Mouse (Mus musculus): ENCODE measurements around the gene Flot1.

Flot1 gene

GRCm38 (mm10) chr17:35812307-35812706 is 10.7 kb upstream of the Flot1 start:
- no peak for DNase-seq

GRCm38 (mm10) chr17:35812736-35813135 is 10.3 kb upstream of the Flot1 start:
- no peak for DNase-seq

- no peak for DNase-seq
These were observed 9.8 kb upstream of the Flot1 start for GRCm38 (mm10) chr17:35813245-35813647.

GRCm38 (mm10) chr17:35813653-35814052 is 9.4 kb upstream of the Flot1 start:
- no peak for DNase-seq

- DNase-seq: no peak
These were observed 8.4 kb upstream of the Flot1 start for GRCm38 (mm10) chr17:35814678-35815077.

GRCm38 (mm10) chr17:35815836-35816235 is 7.2 kb upstream of the Flot1 start:
- DNase-seq: no peak

DNA sequence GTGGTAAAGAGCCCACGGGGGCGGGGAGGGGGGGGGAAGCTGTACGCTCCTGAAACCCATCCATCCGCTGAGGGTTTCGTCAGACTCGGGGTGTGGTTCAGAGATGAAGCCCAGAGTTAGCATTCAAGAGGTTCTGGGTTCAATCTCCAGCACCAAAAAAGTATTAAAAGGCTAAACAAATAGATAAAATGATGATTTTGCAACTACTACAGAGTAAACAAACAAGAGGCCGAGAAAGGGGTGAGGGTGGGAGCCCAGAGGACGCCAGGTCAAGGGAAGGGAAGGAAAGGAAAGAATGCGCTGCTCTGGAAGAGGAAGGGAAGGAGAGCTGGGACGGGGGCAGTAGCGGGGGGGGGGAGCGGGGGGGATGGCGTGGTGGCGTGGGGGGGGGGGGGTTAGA is 6.3 kb upstream of the Flot1 start:
- no peak for DNase-seq

DNA sequence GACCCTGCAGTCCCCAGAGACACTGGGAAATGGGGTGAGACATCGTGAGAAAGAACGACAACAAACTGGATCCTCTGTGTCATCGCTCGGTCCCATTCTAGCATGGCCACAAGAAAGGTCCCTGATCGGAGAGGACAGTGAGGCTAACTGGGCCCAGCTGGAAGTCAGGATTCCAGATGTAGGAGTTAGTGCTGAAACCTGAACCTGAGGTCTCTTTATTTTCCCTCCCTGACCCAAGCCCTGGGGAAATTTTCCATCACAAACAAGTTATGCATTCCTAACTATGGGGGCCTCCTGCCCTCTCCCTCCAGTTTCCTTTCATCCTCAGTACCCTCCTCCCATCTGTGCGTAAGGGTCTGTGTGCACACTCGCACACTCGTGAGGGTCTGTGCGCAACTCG is 5.8 kb upstream of the Flot1 start:
- peak; percentile 47 for DNase-seq

DNA sequence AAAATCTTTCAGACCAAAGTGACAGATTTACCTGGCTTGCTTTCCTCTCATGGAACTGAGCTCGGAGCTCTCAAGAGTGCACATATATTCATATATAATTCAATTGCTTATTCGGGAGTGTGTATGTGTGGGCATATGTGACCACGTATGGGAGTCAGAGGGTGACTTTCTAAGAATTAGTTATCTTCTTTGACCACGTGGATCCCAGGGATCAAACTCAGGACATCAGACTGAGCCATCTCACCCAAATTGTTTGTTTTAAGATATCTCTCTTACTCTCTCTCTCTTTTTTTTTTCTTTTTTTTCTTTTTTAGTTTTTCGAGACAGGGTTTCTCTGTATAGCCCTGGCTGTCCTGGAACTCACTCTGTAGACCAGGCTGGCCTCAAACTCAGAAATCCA is 2.9 kb upstream of the Flot1 start:
- no peak for DNase-seq

DNA sequence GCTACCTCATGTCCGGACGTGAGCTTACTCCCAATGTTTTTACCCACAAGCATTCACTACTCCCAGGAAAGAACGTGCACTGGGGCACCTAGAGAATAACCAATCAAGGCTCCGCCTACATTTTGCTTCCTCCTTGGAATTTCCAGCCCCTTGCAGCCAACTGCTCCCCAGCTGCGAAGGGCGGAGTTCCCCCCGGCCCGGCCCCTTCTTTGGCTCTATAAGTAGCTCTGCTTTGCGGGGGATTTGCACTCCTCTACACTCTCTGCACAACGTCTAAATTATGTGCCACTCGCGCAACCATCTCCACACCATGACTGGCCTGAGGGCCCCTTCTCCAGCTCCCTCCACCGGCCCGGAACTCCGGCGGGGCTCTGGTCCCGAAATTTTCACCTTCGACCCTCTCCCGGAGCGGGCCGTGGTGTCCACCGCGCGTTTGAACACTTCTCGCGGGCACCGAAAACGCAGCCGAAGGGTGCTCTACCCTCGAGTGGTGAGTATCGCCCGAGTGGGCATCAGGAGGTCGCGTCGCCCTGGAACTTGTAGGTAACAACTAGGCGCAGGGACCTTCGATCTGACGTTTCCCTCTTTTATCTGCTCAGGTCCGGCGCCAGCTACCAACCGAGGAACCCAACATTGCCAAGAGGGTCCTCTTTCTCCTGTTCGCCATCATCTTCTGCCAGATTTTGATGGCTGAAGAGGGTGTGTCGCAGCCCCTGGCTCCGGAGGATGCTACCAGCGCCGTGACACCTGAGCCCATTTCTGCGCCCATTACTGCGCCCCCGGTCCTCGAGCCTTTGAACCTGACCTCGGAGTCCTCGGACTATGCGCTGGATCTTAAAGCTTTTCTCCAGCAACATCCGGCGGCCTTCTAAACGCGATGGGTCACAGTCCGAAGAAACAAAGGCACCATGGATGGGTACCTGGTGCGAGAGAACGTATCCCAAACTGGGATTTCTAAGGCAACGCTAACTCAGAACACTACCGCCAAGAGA is 1.3 kb upstream of the Flot1 start, which contains the start of gene Ier3:
Gene Ier3 (plus strand): TSS at position 246 of the 992 bp plus-strand sequence.
- peak; percentile 85 for DNase-seq

- DNase-seq: no peak
These were observed 466 bp upstream of the Flot1 start for GRCm38 (mm10) chr17:35822564-35822963.

GRCm38 (mm10) chr17:35824402-35824801 is 1.4 kb downstream of the Flot1 start:
- peak; percentile 39 for DNase-seq

GRCm38 (mm10) chr17:35825109-35825850 is 2.2 kb downstream of the Flot1 start:
- DNase-seq: no peak

DNA sequence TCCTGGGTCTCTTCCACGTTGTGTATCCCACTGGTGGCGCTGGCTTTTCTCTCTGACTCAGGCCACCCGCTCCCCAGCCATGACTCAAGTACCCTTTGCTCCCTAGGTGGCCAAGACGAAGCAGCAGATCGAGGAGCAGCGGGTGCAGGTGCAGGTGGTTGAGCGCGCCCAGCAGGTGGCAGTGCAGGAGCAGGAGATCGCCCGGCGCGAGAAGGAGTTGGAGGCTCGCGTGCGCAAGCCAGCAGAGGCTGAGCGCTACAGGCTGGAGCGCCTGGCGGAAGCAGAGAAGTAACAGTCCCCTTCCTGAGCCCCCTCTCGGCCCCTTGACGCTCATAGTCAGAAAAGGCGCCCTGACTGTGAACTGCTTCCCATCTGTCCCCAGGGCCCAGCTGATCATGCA is 6.7 kb downstream of the Flot1 start:
- DNase-seq: peak; percentile 90

DNA sequence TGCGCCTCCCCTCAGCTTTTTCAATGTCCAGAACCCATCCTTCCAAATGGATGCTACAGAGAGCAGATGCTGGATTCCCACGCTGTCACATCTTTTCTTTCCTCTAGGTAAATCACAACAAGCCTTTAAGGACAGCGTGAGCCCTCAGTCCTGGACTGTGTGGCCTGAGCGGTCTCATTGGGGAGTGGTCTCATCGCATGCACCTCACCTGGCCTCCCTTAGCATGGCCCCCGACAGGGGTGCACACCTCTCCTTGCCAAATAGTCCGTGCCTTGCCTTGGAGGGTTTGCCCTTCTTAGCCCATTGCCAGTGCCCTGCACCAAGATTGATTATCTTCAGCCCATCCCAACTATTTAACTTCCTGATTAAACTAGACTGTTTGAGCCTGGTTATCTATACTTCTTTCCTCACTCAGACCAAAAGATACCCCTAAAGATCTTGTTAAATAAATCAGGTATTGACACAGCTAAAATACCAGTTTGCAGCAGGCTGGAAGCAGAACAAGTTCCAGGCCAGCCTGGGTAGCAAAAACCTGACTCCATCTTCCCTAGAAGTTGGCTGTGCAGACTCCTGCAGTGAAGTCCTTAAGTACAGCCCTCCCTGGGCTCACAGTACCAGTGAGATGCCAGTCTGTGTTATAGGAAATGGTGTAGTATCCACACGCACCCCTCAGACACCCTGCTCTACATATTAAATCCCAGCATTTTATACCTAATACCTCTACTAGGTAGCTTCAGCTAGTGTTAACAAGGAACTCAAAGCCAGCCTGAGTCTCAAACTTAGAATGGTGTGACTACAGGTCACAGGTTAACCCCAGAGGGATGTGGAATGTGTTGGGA is 9.6 kb downstream of the Flot1 start:
- no peak for DNase-seq

DNA sequence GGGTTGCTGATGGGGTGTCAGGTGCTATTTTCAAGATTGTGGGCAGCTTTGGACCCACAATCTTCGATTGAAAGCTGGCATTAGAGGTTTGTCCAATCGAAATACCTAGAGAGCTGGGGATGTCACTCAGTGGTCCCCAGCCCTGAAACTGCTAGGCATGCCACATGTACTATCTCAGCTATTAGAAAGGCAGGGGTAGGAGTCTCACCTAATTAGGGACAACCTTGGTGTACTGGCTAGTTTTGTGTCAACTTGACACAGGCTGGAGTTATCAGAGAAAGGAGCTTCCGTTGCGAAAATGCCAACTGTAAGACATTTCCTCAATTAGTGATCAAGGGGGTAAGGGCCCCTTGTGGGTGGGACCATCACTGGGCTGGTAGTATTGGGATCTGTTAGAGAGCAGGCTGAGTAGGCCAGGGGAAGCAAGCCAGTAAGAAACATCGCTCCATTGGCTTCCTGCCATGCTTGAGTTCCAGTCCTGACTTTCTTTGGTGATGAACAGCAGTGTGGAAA is 10.3 kb downstream of the Flot1 start:
- DNase-seq: no peak

DNA sequence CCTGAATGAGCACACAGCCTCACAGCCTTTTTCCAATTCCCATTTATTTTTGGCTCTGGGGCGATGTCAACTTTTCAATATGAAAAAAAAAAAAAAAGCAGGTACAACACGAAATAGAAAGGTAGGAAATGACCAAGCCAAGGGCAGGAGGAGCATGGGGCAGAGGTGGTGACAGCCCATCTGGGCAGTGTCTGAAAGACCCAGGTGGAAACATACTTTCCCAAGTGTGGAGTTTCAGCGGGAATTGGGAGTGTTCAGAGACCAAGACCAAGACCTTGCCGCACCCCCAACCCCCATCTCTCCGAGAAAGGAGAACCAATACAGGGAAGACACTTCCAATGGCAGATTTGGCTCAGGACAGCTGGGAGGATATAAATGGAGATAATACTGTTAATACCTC is 10.9 kb downstream of the Flot1 start:
- DNase-seq: no peak

GRCm38 (mm10) chr17:35834696-35835422 is 11.8 kb downstream of the Flot1 start:
- no peak for DNase-seq

- DNase-seq: no peak
These were observed 12.6 kb downstream of the Flot1 start for GRCm38 (mm10) chr17:35835424-35836140.

DNA sequence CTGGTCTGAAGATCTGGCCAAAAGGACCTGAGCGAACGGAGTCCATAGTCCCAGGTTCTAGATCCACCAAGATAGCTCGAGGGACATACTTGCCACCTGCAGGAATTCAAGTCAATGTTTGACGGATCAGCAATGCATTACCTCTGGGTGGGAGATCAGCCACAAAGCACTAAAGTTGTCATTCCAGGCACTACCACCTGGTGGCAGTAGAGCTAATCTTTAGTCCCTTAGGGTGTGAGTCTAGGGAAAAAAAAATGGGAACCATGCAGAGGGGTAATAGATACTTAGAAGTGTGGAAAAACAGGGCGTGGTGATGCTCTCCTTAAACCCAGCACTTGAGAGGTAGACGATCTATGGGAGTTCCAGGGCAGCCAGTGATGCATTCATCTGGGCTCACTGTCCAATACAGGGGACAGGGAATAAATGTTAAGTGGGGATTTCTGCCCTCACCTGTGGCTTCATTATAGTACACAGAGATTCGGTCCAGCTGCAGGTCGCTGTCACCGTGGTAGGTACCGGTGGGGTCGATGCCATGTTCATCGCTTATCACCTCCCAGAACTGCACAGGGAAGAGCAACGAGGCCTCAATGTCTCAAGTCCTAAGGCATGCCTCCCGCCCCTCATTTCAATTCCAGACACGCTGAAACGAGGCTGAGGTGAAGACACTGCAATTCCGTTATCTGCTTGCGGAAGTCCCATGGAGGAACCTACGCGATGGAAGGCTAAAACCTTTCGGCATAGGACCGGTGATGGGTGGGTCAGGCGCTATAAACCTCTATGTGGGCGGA is 13.3 kb downstream of the Flot1 start:
- DNase-seq: peak; percentile 89
